Mouse (Mus musculus): ENCODE data around the gene Fxyd3.

DNA sequence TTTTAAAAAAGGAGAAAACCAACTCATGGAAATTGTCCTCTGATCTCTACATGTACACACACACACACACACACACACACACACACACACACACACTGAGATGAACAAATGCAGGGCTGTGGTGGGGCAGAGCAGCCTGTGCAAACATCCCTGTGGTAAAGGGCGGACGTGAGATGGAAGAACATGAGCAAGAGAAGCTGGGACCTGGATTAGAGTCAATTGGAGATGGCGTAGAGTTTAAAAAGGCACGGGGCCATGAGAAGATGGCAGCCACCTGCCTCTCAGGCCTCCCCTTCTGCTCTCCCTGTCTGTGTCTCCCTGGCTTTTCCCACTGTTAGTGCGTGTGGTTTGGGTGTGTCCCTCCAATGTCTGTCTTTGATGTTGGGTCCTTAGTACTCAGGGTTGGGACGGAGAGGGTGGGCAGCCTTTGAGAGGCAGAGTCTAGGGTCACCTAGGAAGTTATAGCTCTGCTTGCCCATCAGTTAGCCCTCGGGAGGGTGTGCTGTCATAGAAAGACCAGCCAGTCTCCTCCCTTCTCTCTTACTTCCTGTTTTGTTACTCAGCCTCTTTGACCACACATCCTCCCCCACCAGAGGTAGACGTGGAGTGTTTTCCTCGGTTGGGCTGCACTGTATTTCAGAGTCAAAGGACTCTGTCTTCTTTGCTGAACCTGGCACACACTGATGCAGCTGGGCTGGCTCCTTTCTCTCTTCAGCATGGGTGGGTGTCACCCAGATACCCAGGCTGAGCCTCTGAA lies 42.9 kb downstream of the Fxyd3 start:
- TF ChIP-seq CTCF (IDR thresholded peaks at IDR 0.05; ENCODE audit: extremely low read depth, insufficient read length, insufficient replicate concordance, low read depth, low read length) = no peak
- no peak for TF ChIP-seq POLR2A (IDR thresholded peaks at IDR 0.05; ENCODE audit: low read depth, low read length)
